Mouse (Mus musculus): ENCODE data around the gene Adcy7. TPM values are rescaled to one million over a fixed set of nuclear protein-coding genes. Genes with fewer than 3 reads are reported as not detected.

Gene Adcy7
- 41.1 and 46.5 TPM in 2 replicates for total RNA-seq (2017)

DNA sequence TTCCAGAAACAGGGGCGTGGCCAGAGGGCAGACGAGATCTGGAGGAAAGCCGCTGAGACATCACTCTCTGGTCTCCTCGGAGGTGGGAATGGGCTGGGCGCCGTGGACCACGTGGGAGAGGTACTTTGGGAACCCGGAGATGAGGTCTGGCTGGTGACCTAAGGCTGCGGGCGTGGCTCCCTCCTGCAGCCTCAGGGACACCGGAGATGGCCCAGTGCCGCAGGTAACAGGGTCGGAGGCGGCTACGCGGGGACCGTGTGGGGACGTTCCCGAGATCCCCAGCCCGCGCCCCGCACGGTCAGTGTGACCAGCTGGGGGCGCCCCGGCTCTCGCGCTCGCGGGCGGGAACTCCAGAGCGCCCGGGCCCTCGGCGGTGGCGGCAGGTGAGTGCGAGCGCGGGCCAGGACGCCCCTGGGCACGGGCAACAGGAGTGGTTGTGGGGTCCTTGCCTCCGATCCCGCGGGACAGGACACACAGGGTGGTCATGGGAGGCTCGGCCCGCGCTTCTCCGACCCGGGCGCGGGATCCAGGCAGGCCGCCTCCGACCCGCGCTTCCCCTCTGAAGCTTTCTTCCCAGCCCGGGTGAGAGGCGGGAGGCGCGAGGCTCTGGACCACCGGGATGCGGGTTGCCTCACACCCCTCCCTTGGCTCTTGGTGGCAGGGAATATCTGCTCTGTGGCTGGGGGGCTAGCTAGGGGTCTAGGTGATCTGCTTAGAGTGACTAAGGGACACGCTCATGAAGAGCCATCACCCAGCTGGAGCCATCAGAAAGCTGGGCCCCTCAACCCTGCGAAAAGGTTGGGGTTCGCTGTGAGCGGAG is at the start of gene Adcy7:
Gene Adcy7, plus strand, starts transcription at position 173 of the 820 bp plus-strand sequence.
- peak; percentile 57 for ATAC-seq (replicated peaks; ENCODE audit: low read depth, poor library complexity, severe bottlenecking)

- ATAC-seq (replicated peaks; ENCODE audit: low read depth, poor library complexity, severe bottlenecking) = no peak
Observed at GRCm38 (mm10) chr8:88225358-88225757, 46.8 kb upstream of the Adcy7 start.

GRCm38 (mm10) chr8:88227851-88228250 is 44.4 kb upstream of the Adcy7 start:
- no peak for ATAC-seq (replicated peaks; ENCODE audit: low read depth, poor library complexity, severe bottlenecking)

DNA sequence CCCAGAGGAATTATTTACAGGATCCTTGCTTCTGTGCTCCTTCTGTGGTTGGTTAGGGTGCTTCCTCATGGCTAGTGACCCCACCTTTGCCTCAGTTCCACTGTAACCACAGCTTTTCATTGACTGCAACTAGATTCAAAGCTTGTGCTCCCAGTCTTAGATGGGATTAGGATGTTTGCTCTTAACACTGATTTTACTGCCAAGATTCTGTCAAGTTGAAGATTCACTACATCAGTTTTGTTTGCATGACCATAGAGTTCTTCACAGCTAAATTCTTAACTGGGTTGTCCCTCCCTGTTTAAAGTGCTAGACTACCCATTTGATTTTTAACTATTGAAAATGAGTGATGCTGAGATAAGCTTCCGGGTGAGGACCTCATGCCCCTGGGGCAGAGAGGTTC is 43.9 kb upstream of the Adcy7 start:
- ATAC-seq (replicated peaks; ENCODE audit: low read depth, poor library complexity, severe bottlenecking) = no peak

GRCm38 (mm10) chr8:88228800-88229199 is 43.4 kb upstream of the Adcy7 start:
- ATAC-seq (replicated peaks; ENCODE audit: low read depth, poor library complexity, severe bottlenecking) = peak; percentile 43

GRCm38 (mm10) chr8:88236666-88237065 is 35.5 kb upstream of the Adcy7 start:
- ATAC-seq (replicated peaks; ENCODE audit: low read depth, poor library complexity, severe bottlenecking) = no peak

DNA sequence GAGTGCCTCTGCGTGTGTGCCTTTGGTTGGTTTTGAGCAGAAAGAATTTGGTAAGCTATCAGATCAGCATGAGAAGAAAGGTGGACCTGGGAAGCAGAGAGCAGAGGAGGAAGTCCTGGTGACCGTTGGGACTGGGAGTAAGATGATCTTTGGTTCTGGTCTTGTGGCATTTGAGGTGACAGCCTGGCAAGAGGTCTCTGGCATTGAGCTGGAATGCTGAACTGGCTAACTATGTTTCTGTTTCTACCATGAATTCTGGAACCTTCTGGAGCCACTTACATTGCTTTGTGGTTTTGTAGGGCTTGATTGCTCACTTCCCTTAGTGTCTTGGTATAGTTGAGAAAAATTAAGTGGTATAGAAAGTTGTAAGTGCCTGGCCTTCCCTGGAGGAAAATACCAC is 34.6 kb upstream of the Adcy7 start:
- peak; percentile 39 for ATAC-seq (replicated peaks; ENCODE audit: low read depth, poor library complexity, severe bottlenecking)

DNA sequence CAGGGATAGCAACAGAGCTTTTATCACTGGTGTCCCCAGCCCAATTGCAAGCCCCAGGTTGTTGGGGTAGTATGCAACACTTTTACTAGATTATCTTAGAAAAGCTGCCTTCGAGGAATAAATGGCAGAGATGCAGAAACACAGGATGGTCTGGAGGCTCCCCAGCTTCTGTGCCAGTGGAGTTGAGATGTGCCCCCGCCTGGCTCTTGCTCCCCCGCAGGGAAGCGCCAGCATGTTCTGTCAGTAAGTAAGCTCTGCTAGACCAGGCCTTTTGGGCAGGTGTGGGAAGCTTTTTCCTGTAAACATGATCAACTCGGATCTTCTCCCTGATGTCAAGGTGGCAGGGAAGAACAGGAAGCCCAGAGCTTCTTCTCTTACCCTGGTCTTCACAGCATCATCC is 32.9 kb upstream of the Adcy7 start:
- ATAC-seq (replicated peaks; ENCODE audit: low read depth, poor library complexity, severe bottlenecking) = no peak

DNA sequence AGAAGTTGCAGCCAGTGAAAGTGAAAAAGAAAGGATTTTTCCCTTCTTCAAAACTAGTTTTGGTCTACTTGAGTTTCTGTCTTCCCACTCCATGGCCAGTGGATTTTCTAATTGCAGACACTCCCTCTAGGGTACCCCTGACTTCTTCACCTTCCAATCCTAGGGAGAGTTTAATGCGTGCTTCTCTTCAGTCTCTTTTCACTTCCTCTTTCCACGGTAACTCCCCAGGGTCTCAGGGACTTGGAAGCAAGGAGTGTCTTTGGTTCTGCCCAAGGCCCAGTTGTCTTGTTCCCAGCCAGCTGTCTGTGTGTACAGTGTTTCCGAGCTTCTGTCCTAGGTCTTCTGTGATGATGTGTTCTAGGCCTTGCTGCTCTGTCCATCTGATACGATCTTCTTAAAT is 30.3 kb upstream of the Adcy7 start:
- ATAC-seq (replicated peaks; ENCODE audit: low read depth, poor library complexity, severe bottlenecking) = peak; percentile 70

DNA sequence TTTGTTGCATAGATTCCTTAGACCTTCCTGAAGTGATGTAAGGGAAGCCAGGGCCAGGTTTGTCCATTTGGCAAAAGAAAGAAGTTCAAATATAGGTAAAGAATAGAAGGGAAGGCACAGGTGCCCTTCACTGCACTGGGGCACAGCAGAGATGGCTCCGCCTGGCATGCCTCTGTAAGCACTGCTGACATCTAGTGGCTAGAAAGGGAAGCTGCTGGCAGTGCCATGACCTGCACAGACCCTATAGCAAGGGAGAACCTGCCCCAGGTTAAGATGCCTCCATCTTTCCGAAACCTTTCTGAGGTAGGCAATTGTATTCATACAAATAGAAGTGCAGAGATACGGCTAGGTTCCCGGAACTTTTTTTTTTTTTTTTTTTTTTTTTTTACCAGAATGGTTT is 27.9 kb upstream of the Adcy7 start:
- peak; percentile 96 for ATAC-seq (replicated peaks; ENCODE audit: low read depth, poor library complexity, severe bottlenecking)

GRCm38 (mm10) chr8:88252791-88253190 is 19.4 kb upstream of the Adcy7 start:
- ATAC-seq (replicated peaks; ENCODE audit: low read depth, poor library complexity, severe bottlenecking) = no peak; the same call in 1 of the 2 replicates

- ATAC-seq (replicated peaks; ENCODE audit: low read depth, poor library complexity, severe bottlenecking) = no peak
Observed at GRCm38 (mm10) chr8:88254957-88255356, 17.2 kb upstream of the Adcy7 start.

DNA sequence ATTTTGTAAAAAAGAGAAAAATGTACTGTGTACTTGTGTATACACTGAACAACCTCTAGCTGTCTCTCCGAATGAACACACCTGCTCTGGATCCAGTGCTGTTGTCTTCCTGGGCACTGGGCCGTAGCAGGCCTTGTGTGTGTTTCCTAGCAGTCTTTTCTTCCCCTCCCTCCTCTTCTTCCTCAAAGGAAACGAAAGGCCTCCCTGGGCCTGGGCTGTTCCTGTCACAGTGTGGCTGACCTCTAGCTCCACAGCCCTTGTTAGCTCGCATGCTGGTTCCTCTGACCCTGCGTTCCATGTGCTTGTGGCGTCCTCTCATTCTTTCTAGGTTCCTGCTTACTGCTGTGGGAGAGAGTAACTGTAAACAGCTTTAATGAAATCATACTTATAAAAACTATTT is 14.2 kb upstream of the Adcy7 start:
- no peak for ATAC-seq (replicated peaks; ENCODE audit: low read depth, poor library complexity, severe bottlenecking)

DNA sequence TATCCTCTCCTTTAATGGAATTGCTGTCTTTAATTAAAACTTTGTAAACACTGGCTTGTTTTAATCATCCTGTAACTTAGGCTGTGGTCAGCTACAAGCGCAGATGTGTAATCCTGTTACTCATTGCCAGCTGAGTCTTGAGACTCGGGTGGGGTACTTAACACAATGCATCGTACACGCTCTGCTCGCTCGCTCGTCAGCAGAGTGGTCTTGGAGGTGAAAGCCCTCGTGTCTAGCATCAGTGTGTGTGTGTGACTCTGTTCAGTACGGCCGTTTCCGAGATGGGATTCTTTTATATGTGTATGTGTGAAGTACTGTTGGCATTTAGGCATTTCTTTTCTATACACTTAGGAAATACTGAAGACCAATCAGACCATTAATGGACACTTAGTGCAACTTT is 13.7 kb upstream of the Adcy7 start:
- ATAC-seq (replicated peaks; ENCODE audit: low read depth, poor library complexity, severe bottlenecking) = no peak

GRCm38 (mm10) chr8:88260466-88260980 is 11.7 kb upstream of the Adcy7 start:
- no peak for ATAC-seq (replicated peaks; ENCODE audit: low read depth, poor library complexity, severe bottlenecking)

- no peak for ATAC-seq (replicated peaks; ENCODE audit: low read depth, poor library complexity, severe bottlenecking)
Observed at GRCm38 (mm10) chr8:88262831-88263635, 9.2 kb upstream of the Adcy7 start.

DNA sequence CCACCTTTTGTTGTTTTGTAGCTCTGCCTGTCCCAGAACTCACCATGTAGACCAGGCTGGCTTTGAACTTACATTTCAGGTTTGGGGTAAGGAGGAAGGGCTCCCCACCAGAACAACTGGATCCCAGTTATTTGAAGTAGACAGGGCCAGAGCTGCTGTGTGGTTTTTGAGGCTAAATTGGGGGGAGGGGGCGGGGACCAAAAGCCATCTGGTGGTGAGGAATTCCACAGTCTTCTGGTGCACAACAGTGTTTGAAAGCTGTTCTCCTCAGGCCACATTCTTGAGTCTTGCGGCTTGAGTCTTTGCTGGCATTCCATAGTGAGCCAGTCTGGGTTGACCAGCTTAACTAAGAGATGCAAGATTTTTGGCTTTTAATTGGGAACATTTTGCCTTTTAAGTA is 6.7 kb upstream of the Adcy7 start:
- peak; percentile 55 for ATAC-seq (replicated peaks; ENCODE audit: low read depth, poor library complexity, severe bottlenecking)

DNA sequence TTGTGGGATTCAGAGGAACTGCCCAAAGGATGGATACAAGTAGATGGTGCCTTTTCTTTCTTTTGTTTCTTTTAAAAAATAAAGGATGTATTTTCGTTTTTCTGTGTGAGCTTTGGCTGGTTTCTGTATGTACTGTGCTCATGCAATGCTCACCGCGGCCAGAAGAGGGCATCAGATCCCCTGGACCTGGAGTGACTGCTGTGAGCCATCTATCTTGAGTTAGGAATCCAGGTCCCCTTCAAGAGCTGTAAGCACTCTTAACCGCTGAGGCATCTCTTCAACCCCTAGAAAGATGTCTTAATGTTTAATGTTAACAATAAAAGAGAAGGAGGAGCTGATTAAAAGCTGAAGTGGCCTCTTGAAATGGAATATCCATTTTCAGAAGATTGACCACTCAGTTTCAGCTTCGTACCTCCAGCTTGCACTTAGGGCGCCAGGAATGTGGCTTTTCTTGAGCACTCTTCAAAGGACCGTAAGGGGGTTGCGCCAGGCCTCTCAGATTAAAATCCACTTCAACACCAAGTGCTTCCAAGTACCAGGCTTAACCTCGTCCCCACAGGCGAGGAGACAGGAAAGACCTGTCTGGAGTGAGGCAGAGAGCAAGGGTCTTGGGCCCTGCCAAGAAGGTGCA is 5.9 kb upstream of the Adcy7 start:
- ATAC-seq (replicated peaks; ENCODE audit: low read depth, poor library complexity, severe bottlenecking) = peak; percentile 70; the same call in 1 of the 2 replicates

DNA sequence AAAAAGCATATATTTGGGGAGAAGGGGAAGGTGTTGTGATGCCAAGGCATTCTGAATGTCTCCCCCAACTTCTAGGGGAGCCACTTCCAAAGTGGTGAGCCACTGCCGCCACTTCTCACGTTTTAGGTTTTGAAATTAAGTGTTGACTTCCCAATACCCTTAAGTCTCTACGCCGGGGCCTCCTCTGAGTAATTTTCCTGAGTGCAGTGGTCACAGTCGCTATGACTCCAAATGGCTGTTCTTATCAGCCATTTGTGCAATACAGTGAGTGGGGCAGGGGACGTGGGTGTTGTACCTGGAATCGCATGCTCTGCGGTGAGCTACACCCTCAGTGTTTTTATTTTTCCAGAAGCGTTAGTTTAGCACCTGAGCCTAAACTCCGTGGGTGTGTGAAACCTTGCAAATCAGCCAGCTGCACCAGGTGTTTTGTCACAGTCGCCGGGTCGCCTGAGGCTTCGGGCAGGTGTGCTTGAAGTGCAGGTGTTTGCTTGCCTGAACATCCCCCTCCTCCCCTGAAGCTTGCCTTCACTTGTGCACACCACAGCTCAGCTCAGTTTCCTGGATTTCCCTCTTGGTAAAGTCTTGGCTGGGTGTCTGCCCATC is 5.3 kb upstream of the Adcy7 start:
- no peak for ATAC-seq (replicated peaks; ENCODE audit: low read depth, poor library complexity, severe bottlenecking)
